Mouse (Mus musculus) thymus, adult 2 months (tissue): ENCODE measurements around the gene Alg5.

ENCODE experiments used
- CTCF ChIP-seq: fragments of 200-500 bp; IDR thresholded peaks from 2 replicates; pipeline ENCODE4 v1.5.1; 2012; ENCODE audit warnings: mild to moderate bottlenecking, control low read depth, low read length, moderate library complexity, borderline replicate concordance; ENCODE audit not compliant: control insufficient read depth, poor library complexity, insufficient read depth; ENCODE audit errors: extremely low read depth
- POLR2A ChIP-seq: fragments of 200-500 bp; IDR thresholded peaks from 2 replicates; pipeline ENCODE4 v1.6.1; 2012; ENCODE audit warnings: mild to moderate bottlenecking, low read length, control low read depth, moderate library complexity; ENCODE audit not compliant: control insufficient read depth, poor library complexity, insufficient read depth; ENCODE audit errors: extremely low read depth

DNA sequence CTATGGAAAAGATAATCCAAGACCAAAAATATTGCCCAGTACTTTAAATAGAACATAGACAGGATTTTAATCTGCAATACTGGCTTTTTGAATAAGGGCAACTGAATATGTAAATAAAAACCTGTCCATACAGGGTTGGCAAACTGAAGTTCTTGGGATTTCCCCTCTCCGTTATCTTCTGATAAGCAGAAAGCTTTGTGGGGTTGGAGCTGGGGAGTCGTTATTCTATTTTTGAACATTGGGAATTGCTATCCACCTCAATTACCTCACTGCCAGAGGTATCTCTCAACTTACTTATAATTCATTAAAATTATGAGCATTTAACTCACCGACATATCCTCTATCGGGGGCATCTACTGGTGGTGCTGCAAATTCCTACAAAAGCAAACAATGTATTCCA, 3.0 kb upstream of the Alg5 start:
- TF ChIP-seq CTCF (no peak), POLR2A (no peak)
